Mouse (Mus musculus) ES-Bruce4 (cell line): ENCODE results near the gene Fgfr2. TPM values are rescaled to one million over a fixed set of nuclear protein-coding genes. Genes with fewer than 3 reads are reported as not detected.

Experiments used
- H3K27ac ChIP-seq: 2 replicates; pipeline ENCODE4 v1.5.1; 2012; ENCODE audit warnings: low read length, inconsistent platforms; ENCODE audit not compliant: insufficient read depth
- H3K27me3 ChIP-seq: 2 replicates; pipeline ENCODE4 v1.6.1; 2012; ENCODE audit warnings: mild to moderate bottlenecking, low read length, inconsistent platforms; ENCODE audit not compliant: control insufficient read depth, poor library complexity, insufficient read depth, severe bottlenecking
- H3K36me3 ChIP-seq: 2 replicates; pipeline ENCODE4 v1.6.1; 2012; ENCODE audit warnings: inconsistent platforms, mild to moderate bottlenecking, low read length, moderate library complexity; ENCODE audit not compliant: control insufficient read depth, poor library complexity, insufficient read depth, severe bottlenecking
- H3K4me1 ChIP-seq: one replicate; pipeline ENCODE4 v1.8.1; 2011; ENCODE audit warnings: low read length; ENCODE audit not compliant: control insufficient read depth, insufficient read depth
- H3K4me3 ChIP-seq: 2 replicates; pipeline ENCODE4 v1.5.1; 2011; ENCODE audit warnings: low read depth, mild to moderate bottlenecking, low read length
- H3K9ac ChIP-seq: 2 replicates; pipeline ENCODE4 v1.6.1; 2012; ENCODE audit warnings: low read depth, mild to moderate bottlenecking, inconsistent platforms; ENCODE audit not compliant: poor library complexity, severe bottlenecking
- H3K9me3 ChIP-seq: replicated peaks from 2 replicates; pipeline ENCODE4 v1.6.1; 2012; ENCODE audit warnings: mild to moderate bottlenecking, low read length, inconsistent platforms; ENCODE audit not compliant: control insufficient read depth, poor library complexity, insufficient read depth, severe bottlenecking
- CTCF ChIP-seq: IDR thresholded peaks from one replicate; pipeline ENCODE4 v1.8.1; 2011; ENCODE audit warnings: low read depth, low read length
- EP300 ChIP-seq: IDR thresholded peaks from 2 replicates; pipeline ENCODE4 v1.6.1; 2011; ENCODE audit warnings: low read depth, low read length; ENCODE audit not compliant: insufficient read depth
- POLR2A ChIP-seq: IDR thresholded peaks from one replicate; pipeline ENCODE4 v1.8.1; 2011; ENCODE audit warnings: low read length; ENCODE audit not compliant: insufficient read depth
- polyA plus RNA-seq: library from polyadenylated mRNA; stranded (reverse); fragments of >200 nt; gene quantifications from 2 replicates; pipeline ENCODE4 v1.2.4, GENCODE M21; 2011; ENCODE audit warnings: low read depth; ENCODE audit not compliant: missing spikeins, insufficient read depth, insufficient read length

The Fgfr2 gene
- polyA plus RNA-seq, 1 experiment = 34.8 TPM

GRCm38 (mm10) chr7:132075825-132076224, 1047.3 kb downstream of the Fgfr2 start:
- Histone ChIP-seq H3K9me3 (no peaks in the 10 kb centered on the region), H3K4me1 (no peaks in the 10 kb centered on the region), H3K9ac (no peak overlapping the region), H3K36me3 (no peaks in the 10 kb centered on the region), H3K27ac (no peak overlapping the region), H3K4me3 (no peak overlapping the region), H3K27me3 (no peaks in the 10 kb centered on the region)
- no peak for TF ChIP-seq POLR2A
- TF ChIP-seq EP300 = no peak
- TF ChIP-seq CTCF = no peak

GRCm38 (mm10) chr7:132074503-132074902, 1048.6 kb downstream of the Fgfr2 start:
- no peak overlapping the region for H3K4me3 ChIP-seq
- H3K9me3 ChIP-seq = no peaks in the 10 kb centered on the region
- TF ChIP-seq CTCF (no peak), EP300 (no peak), POLR2A (no peak)
- H3K9ac ChIP-seq = no peak overlapping the region
- no peaks in the 10 kb centered on the region for H3K36me3 ChIP-seq
- no peaks in the 10 kb centered on the region for H3K4me1 ChIP-seq
- no peak overlapping the region for H3K27ac ChIP-seq
- no peaks in the 10 kb centered on the region for H3K27me3 ChIP-seq

- H3K36me3 ChIP-seq = no peaks in the 10 kb centered on the region
- H3K27me3 ChIP-seq = no peaks in the 10 kb centered on the region
- no peak overlapping the region for H3K9ac ChIP-seq
- no peaks in the 10 kb centered on the region for H3K9me3 ChIP-seq
- H3K27ac ChIP-seq = no peak overlapping the region
- no peaks in the 10 kb centered on the region for H3K4me1 ChIP-seq
- no peak overlapping the region for H3K4me3 ChIP-seq
- TF ChIP-seq CTCF (no peak), EP300 (no peak)
These were observed 1052.1 kb downstream of the Fgfr2 start for GRCm38 (mm10) chr7:132070877-132071625.

GRCm38 (mm10) chr7:132067951-132068350, 1055.2 kb downstream of the Fgfr2 start:
- no peaks in the 10 kb centered on the region for H3K27me3 ChIP-seq
- H3K27ac ChIP-seq = no peak overlapping the region
- no peak overlapping the region for H3K9ac ChIP-seq
- no peaks in the 10 kb centered on the region for H3K9me3 ChIP-seq
- no peaks in the 10 kb centered on the region for H3K4me1 ChIP-seq
- TF ChIP-seq EP300 = no peak
- no peak for TF ChIP-seq POLR2A
- TF ChIP-seq CTCF = no peak
- H3K4me3 ChIP-seq = no peak overlapping the region
- no peaks in the 10 kb centered on the region for H3K36me3 ChIP-seq

GRCm38 (mm10) chr7:132067511-132067910, 1055.6 kb downstream of the Fgfr2 start:
- Histone ChIP-seq H3K27ac (no peak overlapping the region), H3K36me3 (no peaks in the 10 kb centered on the region), H3K9ac (no peak overlapping the region), H3K4me3 (no peak overlapping the region), H3K4me1 (no peaks in the 10 kb centered on the region), H3K27me3 (no peaks in the 10 kb centered on the region), H3K9me3 (no peaks in the 10 kb centered on the region)
- no peak for TF ChIP-seq POLR2A
- TF ChIP-seq EP300 = no peak
- no peak for TF ChIP-seq CTCF

- no peak overlapping the region for H3K9ac ChIP-seq
- no peak for TF ChIP-seq CTCF
- no peak for TF ChIP-seq EP300
- no peak for TF ChIP-seq POLR2A
These were observed 1063.0 kb downstream of the Fgfr2 start for GRCm38 (mm10) chr7:132060116-132060515.

More at GRCm38 (mm10) chr7:132060116-132060515, 1063.0 kb downstream of the Fgfr2 start:
- Histone ChIP-seq H3K4me3 (no peak overlapping the region), H3K27ac (no peak overlapping the region), H3K27me3 (no peaks in the 10 kb centered on the region), H3K4me1 (no peaks in the 10 kb centered on the region), H3K36me3 (no peaks in the 10 kb centered on the region), H3K9me3 (no peaks in the 10 kb centered on the region)
